Mouse (Mus musculus) T-helper 2 cell (primary cell): ENCODE measurements around the gene Mbnl2.
"Not testable (repeated sequence)": the region's sequence is repeated elsewhere in the genome, so short reads cannot be mapped to it uniquely, and the experiment has no call there.

ENCODE experiments used
- in situ Hi-C: fragments of 300-600 bp; cut with MboI, MseI; formaldehyde crosslinking; loops from one replicate; pipeline ENCODE4 v1.15.1; 2025; ENCODE audit warnings: high pct_unique_total_duplicates

The Mbnl2 gene

DNA sequence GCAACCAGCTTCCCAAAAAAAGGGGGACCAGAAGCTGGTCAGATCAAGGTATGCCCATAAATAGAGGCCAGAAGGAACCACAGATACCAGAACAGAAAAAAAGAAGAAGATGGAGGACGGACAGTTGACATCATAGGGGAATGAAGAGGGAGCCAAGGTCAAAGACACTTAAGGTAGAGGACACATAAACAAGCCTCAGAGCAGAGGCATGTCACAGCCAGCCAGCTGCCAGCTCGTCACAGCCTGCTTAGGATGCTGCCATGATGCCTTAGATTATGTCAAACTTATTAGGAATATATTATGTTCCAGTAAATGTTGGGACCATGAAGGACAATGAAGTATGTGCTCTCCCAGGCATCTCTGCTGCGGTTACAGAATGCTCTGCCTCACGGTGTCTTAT is 73.9 kb downstream of the Mbnl2 start:
- in situ Hi-C loops: loop anchor here (10.0 kb wide), 1 partner anchor 835 kb away; no protein-coding TSS in a partner anchor

DNA sequence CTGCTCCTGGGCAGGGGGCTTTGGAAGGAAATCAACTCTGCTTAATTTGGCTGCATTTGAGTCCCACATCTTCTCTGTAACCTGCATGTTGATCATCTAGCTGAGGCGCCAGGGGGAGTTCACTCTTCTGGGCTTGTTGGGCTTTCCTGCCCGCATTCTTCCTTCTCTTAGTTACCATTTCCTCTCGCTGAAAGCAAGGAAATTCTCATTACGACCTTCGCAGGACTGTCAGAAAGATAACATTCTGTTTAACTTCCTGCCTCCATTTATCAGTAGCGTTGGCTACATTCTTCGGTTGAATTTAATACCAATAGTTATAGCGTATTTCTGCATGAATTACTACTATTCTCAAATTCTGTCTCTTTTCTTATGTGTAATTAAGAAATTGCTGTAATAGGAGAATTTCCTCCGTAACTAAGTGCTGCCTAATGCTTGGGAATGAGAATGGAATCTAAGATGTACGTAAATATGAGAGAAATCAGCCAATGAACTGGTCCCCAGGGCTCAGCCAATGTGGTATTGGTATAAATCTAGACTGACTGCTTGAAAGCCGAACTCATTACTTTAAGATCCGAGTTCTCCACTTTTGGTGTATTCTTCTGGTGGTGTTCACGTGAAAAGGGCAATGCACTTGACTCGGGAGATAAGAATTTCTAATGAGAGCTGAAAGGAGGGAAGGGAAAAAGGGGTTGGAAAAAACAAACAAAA is 76.8 kb downstream of the Mbnl2 start:
- in situ Hi-C loops: no loop called here

GRCm38 (mm10) chr14:120353211-120353610 is 77.7 kb downstream of the Mbnl2 start:
- in situ Hi-C loops: no loop called here

DNA sequence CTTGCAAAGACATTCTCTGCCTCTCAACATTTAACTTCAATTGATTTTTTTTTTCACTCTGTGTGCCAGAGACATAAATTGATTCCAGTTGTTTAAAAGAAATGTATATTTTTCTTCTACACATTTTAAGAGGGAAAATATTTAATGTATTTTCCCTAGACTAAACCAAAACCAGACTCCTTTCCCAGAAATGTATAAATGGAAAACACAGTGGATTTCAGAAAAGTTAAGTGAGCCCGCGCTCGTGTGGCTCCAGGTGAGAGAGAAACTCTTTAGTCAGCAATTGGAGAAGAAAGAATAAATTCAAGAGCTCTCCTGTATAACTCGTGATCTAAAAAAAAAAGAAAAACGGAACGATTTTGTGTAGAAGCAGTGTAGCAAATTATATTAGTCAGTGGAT is 79.1 kb downstream of the Mbnl2 start:
- in situ Hi-C loops: no loop called here

GRCm38 (mm10) chr14:120355040-120355741 is 79.7 kb downstream of the Mbnl2 start:
- in situ Hi-C loops: no loop called here

- in situ Hi-C loops: no loop called here
Measured at GRCm38 (mm10) chr14:120355742-120356440, 80.4 kb downstream of the Mbnl2 start.

GRCm38 (mm10) chr14:120357321-120358070 is 82.0 kb downstream of the Mbnl2 start:
- in situ Hi-C loops: no loop called here

GRCm38 (mm10) chr14:120359608-120360007 is 84.1 kb downstream of the Mbnl2 start:
- in situ Hi-C loops: not testable (repeated sequence)

DNA sequence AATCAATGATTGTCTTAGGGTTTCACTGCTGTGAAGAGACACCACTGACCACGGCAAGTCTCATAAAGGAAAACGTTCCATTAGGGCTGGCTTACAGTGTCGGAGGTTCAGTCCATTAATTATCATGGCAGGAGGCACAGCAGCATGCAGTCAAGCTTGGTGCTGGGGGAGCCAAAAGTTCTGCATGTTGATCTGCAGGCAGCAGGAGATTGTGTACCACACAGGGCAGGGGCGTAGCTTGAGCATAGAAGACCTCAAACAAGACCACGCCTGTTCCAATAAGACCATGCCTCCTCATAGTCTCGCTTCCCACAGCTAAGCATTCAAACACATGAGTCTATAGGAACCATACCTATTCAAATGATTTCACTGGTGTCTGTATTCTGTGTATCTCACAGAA is 85.7 kb downstream of the Mbnl2 start:
- in situ Hi-C loops: no loop called here

DNA sequence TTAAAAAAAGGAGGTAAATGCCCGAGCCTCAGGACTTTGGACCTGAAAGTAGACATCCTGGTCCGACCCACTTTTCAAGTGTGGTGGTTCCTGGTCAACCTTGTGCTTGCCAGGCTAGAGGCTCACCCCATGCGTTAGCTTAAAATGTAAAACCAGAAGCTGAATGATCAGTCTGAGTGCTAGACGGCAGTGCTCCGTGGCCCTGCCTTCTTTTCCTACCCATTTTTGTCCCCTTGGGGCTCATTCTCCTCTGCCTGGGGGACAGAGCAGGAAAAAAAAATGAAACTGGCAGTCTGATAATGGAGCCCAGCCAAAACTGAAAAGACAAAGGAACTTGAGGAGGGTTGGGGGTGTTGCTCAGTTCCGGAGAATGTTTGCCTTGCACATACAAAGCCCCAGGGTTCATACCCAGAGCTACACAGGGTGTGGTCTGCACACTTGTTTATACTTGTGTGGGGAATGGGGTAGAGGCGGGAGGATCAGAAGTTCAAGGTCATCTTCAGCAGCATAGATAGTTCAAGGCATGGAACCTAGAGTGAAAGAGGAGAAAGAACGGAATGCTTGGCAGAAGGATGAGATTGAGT is 87.0 kb downstream of the Mbnl2 start:
- in situ Hi-C loops: no loop called here

- in situ Hi-C loops: no loop called here
Measured at GRCm38 (mm10) chr14:120363090-120363818, 87.8 kb downstream of the Mbnl2 start.

DNA sequence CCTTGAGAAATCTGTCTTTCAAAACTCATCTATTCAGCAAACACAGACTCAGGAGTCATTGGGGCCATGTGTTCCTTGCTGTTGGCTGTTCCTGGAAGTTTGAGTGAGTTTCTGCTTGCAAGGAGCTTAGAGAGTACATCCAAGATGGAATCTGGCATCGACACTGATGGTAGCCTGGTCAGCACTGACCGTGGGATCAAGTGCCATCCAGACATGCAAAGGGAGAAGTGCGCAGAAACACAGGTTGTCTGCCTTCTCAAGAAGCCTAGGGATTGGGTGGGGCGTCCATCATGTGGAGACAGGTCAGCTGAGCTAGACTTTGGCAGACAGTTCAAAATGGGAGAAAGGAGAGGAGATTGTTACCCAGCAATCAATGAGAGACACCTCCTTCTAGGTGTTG is 89.6 kb downstream of the Mbnl2 start:
- in situ Hi-C loops: no loop called here

- in situ Hi-C loops: no loop called here
Measured at GRCm38 (mm10) chr14:120366962-120367361, 91.5 kb downstream of the Mbnl2 start.

- in situ Hi-C loops: no loop called here
Measured at GRCm38 (mm10) chr14:120367589-120367988, 92.1 kb downstream of the Mbnl2 start.

- in situ Hi-C loops: no loop called here
Measured at GRCm38 (mm10) chr14:120368456-120368855, 93.0 kb downstream of the Mbnl2 start.

GRCm38 (mm10) chr14:120368914-120369391 is 93.5 kb downstream of the Mbnl2 start:
- in situ Hi-C loops: no loop called here

DNA sequence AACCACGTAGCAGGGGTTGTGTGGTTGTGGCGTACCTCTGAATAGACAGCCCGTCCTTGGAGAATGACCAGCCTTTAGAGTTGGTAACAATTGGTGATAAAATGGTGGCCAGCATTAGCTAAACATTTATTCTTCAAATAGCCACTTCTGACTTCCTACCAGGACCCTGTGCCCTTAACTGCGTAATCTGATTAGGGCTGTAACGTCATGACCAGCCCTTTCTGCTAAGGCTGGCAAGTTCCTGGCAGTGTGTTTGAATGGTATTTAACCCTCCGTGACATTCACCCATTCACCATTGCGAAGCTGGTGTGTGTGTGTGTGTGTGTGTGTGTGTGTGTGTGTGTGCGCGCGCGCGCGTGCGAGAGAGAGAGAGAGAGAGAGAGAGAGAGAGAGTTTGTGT is 94.6 kb downstream of the Mbnl2 start:
- in situ Hi-C loops: no loop called here

GRCm38 (mm10) chr14:120370631-120371030 is 95.2 kb downstream of the Mbnl2 start:
- in situ Hi-C loops: no loop called here

GRCm38 (mm10) chr14:120371174-120371573 is 95.7 kb downstream of the Mbnl2 start:
- in situ Hi-C loops: no loop called here
